Mouse (Mus musculus) ovary, postnatal 10 days (tissue): Measurements from ENCODE around the gene Camk1d.

ENCODE experiments used
- DNase-seq: peaks from one replicate; pipeline ENCODE4 v3.0.0; 2022; ENCODE audit warnings: low spot score

Camk1d gene

GRCm38 (mm10) chr2:5478256-5478655, 236.1 kb downstream of the Camk1d start:
- DNase-seq = no peak

DNA sequence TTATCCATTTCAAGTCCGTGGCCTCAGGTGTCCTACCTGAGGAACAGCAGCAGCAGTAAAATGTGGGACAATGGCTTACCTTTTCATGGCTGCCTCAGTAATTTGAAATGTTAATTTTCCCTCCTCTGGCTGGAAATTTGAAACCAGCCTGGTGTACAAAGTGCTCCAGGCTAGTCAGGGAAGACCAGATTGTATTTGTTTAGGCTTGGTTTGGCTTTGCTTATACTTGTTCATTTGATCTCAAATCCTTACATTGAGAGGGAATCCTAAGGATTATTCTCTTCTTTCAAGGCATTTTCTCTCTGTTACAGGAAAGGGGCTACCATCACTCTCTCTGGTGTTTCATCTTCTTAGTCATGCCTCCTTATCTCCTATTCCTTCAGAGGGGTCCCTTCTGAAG, 236.8 kb downstream of the Camk1d start:
- DNase-seq = no peak

DNA sequence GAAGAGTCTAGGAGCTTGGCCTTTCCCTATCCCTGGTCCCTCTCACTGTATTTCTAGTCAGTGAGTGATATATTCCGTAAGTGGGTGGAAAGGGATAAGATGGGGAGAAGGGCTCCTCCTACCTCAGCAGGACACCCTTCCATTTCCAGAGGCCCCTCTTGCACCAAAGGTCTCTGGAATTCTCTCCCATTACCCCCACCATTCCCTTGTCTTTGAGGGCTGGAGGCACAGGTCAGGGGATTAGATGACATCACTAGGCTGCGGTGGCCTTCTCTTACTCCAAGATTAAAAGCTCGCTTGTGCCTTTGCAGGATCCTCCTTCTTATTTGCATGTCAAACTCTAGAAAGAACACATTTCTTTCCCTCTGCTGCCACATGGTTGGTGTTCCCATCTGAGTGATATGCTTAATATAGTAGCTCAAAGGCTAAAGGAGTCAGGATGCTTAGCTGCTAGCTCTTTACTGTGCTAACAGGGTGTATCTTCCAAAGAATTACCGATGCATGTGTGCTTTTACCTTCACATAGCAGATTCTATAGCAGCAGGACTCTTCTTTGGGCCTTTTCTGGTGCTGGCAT, 244.9 kb downstream of the Camk1d start:
- no peak for DNase-seq

- DNase-seq = no peak
Measured at GRCm38 (mm10) chr2:5467537-5467936, 246.8 kb downstream of the Camk1d start.

- DNase-seq = no peak
Measured at GRCm38 (mm10) chr2:5458671-5459235, 255.6 kb downstream of the Camk1d start.

DNA sequence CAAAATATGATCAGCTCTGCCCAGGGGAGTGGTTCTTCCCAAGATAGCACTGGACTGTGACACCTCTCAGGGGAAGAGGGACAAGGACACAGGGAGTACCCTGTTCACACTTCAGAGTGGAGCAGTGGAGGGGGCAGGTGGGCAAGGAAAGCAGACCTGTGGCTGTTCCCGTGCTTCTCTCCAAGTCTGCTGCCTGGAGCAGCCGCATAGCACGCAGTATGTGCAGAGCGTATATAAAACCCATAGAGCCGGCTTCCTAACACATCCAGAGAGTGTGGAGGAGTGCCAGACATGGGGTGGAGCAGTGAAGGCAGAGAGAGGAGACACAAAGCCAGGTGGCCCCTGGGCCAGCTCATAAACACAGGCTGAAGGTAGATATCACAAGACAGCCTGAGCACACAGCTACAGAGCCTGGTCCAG, 256.2 kb downstream of the Camk1d start:
- DNase-seq = no peak

GRCm38 (mm10) chr2:5456108-5456507, 258.2 kb downstream of the Camk1d start:
- no peak for DNase-seq

- DNase-seq = no peak
Measured at GRCm38 (mm10) chr2:5454830-5455229, 259.5 kb downstream of the Camk1d start.

DNA sequence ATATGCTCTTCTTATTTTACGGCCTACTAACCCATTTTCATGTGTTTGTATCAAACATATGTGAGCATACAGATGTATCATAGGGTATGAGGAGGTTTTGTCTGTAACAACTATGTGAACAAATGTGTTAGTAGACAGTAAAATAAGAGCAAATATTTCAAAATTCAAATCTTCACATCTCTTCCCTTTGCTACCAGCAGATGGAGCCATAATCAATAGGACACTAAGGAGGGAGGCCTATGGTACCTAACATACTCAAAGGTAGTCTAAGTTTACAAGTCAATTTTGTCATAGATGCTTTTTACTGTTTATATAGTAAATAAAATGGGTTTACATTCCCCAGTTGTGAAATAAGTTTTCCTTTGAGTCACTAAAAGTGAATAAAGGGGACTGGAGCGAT, 262.7 kb downstream of the Camk1d start:
- no peak for DNase-seq

- no peak for DNase-seq
Measured at GRCm38 (mm10) chr2:5445357-5445756, 269.0 kb downstream of the Camk1d start.

DNA sequence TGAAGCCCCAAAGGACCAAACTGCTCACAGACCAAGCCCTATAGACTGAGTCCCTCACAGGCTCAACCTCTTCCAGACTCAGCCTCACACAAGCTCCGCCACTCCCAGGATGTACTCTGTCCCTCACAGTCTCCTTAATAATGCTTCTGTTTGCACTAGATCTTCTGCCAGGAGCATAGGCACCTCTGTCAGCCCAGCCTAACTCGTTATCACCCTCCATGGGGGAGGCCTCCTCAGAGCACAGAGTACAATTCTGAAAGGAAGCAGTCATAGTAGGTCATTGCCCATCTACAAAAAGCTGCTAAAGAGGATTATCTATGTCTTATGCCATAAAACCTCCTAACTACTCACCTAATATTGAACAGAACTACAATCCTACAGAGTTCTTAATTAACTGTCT, 276.6 kb downstream of the Camk1d start:
- no peak for DNase-seq

GRCm38 (mm10) chr2:5435587-5436253, 278.6 kb downstream of the Camk1d start:
- DNase-seq = no peak

- no peak for DNase-seq
Measured at GRCm38 (mm10) chr2:5431309-5431708, 283.0 kb downstream of the Camk1d start.

GRCm38 (mm10) chr2:5429921-5430320, 284.4 kb downstream of the Camk1d start:
- DNase-seq = no peak

DNA sequence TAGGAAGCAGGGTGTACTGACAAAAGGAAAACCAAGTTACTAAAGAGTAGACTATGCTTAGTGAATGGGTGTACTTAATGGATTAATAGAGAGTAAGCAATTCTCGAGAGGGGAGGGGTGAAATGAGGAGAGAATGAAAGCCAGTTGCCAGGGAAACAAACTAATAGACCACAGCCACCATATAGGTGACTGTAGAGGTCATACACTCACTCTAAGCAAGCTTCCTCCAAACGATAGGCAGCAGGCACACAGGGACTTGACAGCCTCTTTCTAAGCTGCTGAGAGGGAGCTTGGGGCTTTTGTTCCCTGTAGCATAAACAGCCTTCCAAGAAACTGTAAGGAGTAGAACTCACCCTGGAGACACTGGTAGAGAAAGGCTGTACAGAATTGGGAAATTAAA, 288.2 kb downstream of the Camk1d start:
- no peak for DNase-seq

DNA sequence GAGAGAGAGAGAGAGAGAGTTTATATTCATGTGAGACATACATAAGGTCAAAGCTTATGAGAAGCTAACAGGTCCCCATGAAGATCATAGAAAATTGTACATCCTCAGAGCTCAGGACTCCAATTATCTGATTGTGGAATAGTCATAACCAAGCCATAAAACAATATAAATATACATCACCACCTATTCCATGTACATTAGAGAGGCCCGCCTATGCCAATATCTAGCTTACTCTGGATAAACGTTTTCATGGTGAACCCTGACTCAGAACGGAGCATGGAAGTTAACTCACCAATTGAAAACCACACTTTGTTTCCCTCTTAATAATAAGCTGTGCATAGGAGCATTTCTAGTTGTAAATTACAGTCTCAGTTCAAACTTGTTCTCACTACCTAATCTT, 288.7 kb downstream of the Camk1d start:
- no peak for DNase-seq

DNA sequence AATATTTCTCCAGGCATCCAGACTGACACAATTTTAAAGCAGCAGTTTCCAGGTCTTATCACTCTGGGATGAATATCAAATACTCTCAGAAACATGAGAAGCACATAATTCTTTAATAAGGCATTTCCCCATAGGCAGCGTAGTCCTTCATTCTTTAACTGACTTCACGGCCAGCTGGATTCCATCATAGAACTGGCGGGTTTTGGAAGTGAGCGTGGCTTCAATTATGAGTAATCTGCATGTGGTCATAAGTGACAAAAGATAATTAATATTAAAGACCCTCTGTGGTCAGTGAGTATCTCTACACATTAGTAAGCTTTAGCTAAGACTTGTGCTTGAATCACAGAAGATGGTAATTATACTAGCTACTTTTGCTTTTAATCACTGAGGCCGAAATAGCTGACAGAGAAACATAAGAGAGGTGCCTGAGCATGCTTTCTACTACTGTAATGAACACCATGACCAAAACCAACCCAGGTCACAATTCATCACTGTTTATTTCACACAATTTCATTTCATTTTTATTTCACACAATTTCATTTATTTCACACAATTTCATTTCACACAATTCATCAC, 293.6 kb downstream of the Camk1d start:
- DNase-seq = no peak

DNA sequence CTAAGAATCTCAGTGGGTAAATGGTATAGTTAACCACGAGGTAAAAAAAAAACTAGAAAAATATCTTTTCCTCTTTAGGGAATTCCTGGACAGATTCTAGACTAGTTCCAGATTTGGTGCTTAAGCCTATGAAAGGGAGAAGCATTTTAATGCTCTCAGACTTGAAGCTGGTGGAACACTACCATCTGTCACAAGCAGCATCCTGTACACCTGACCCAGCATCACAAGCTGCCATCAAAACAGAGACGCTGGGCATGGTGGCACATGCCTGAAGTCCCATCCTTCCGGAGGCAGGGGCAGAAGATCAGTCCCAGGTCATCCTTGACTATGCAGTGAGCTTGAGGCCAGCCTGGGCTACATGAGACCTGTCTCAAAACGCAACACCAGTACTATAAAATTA, 295.5 kb downstream of the Camk1d start:
- DNase-seq = no peak

DNA sequence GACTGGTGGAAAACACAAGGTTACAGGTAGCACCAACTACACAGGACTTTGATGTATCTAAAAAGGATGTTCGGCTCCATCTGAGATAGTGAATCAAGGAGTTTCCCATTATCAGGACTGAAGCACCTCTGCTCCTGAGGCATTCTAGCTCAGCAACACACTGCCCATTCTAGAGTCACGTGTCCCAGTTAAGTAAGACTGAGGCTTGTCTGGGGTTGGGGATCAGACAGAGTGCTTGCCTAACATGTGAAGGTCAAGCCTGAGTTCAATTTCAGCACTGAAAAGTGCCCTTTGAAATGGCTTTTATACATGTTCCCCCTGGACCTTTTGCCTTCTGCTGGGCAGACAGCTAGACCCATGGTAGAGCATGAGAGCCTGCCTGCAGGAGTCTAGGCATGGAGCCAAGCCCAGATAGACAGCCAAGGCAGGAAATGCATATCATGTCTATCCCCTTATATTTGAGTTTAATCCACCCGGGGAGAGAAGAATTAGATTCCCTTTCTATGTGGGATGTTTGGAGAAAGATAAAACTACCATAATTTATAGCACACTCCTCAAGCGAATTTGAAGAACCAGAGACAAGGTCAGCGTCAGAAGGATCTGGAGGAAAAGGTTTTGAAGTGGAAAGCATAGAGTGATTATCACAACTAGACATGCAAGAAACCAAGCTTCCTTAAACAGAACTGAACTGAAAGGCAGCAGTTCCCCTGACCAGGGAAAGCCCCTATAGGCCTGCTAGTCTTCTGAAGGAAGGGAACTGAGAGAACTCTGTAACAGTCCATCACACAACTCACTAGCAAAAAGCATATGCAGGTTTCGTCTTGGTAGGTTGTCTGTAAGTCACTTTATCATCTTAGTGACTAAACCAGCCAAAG, 296.9 kb downstream of the Camk1d start:
- DNase-seq = no peak

- DNase-seq = no peak
Measured at GRCm38 (mm10) chr2:5411774-5412173, 302.5 kb downstream of the Camk1d start.

GRCm38 (mm10) chr2:5403850-5404249, 310.5 kb downstream of the Camk1d start:
- no peak for DNase-seq

DNA sequence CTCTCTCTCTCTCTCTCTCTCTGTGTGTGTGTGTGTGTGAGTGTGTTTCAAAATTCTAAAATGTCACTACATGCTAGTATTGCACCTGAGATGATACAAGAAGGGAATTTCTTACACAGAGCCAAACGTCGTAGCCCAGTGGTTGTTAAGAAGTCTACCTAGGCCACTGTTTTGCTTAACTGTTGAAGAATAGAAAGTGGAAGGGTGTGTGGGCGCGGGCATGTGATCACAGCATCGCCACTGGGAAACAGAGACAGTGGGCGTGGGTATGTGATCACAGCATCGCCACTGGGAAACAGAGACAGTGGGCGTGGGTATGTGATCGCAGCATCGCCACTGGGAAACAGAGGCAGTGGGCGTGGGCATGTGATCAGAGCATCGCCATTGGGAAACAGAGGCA, 312.3 kb downstream of the Camk1d start:
- no peak for DNase-seq
